Mouse (Mus musculus) right cerebral cortex, postnatal 4 days (tissue): ENCODE measurements at regions not wholly inside any gene's neighbourhood (a gene's known extent, or its start where the extent isn't known, plus 50 kb on each side); places are given as distances from the start of the nearest gene placed in this dataset.
A peak's percentile ranks its signal among the peaks of the same experiment; 100 is the strongest.

Source experiments
- DNase-seq: peaks from one replicate; pipeline ENCODE4 v3.0.0-alpha.2; 2022

GRCm38 (mm10) chr5:70155173-70155572 is 563.0 kb upstream of the Gnpda2 start:
- DNase-seq: peak; percentile 2
